Mouse (Mus musculus) ES-E14 (cell line): ENCODE results near the gene Pknox1.

Experiments
- CHD2 ChIP-seq: IDR thresholded peaks from 2 replicates; pipeline ENCODE4 v1.6.1; 2014; ENCODE audit warnings: mild to moderate bottlenecking, low read depth, low read length, inconsistent platforms
- HCFC1 ChIP-seq: IDR thresholded peaks from 2 replicates; pipeline ENCODE4 v1.6.1; 2012; ENCODE audit warnings: low read length, inconsistent platforms, borderline replicate concordance; ENCODE audit not compliant: insufficient read depth
- MAFK ChIP-seq: IDR thresholded peaks from 2 replicates; pipeline ENCODE4 v1.6.1; 2014; ENCODE audit warnings: mild to moderate bottlenecking, low read depth, low read length, inconsistent platforms; ENCODE audit not compliant: insufficient read depth
- ZC3H11A ChIP-seq: IDR thresholded peaks from 2 replicates; pipeline ENCODE4 v1.6.1; 2012; ENCODE audit warnings: low read depth, mild to moderate bottlenecking, inconsistent platforms, low read length, borderline replicate concordance

DNA sequence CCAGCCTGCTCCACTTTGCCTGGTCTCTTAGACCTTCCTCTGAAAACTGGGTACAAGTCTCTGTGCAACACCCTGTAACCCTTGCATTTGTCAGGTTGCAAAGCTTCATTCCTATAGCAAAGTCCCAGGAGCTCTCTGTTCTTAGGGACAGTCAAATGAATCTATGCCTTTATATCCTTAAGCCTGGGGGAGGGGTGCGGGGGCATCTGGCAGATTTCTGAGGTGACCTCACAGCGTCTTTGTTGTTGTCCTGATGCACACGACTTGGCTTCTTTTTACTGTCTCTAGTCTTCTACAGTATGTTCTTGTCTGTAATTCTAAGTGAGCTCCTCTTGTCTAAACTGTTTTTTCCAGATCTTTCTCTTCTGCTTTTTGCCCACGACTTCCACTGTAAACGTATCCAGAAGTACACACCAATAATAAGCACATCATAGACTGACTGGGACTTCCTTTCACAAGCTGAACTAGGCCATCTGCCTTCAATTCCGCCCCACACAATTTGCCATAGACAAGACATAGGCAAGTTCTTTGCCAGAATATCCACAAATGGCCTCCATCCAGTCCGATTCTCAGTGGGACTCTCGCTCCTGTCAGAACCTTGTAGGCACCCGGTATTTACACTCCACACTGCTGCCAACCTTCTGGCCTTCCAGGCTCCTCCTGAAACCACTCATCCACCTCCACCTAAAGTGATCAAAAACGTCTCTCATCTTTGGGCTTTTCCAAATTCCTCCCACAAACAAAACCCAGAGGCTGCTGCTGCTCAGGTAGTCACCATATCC, 12.1 kb downstream of the Pknox1 start:
- TF ChIP-seq MAFK (no peak), ZC3H11A (no peak), HCFC1 (no peak), CHD2 (no peak)
